Comparison of ENCODE assay signal across 22 mouse cellular contexts in genomic region chr14:47795062-47795461, GRCm38 (mm10).
DNase-seq lines count a peak whose midpoint lies in the region; ATAC-seq lines count a peak whose summit lies in the region.
"Had no signal": no experiment of that assay in that cellular context is flagged by ENCODE, and none has a peak within 500 bp of the region (broad histone marks: within the 10 kb centered on the region; RNA-seq: fewer than 3 reads in every experiment).

No protein-coding gene starts in this region.

- no peak overlapping the region for H3K4me3 ChIP-seq in forebrain, embryonic 14.5 days (ENCODE audit: low read depth, low read length)
- H3K4me3 ChIP-seq: embryonic facial prominence, embryonic 13.5 days; embryonic facial prominence, embryonic 15.5 days; erythroblast, embryonic 14.5 days; forebrain, embryonic 10.5 days; forebrain, embryonic 12.5 days; forebrain, embryonic 15.5 days had no signal

- H3K4me1 ChIP-seq in forebrain, embryonic 14.5 days (ENCODE audit: control insufficient read depth, insufficient read depth, low read length), result no peaks in the 10 kb centered on the region
- H3K4me1 ChIP-seq: embryonic facial prominence, embryonic 13.5 days; embryonic facial prominence, embryonic 15.5 days; forebrain, embryonic 10.5 days; forebrain, embryonic 12.5 days; forebrain, embryonic 15.5 days had no signal

- H3K27ac ChIP-seq in forebrain, embryonic 14.5 days (ENCODE audit: low read depth, low read length), result no peak overlapping the region
- H3K27ac ChIP-seq: embryonic facial prominence, embryonic 13.5 days; embryonic facial prominence, embryonic 15.5 days; forebrain, embryonic 10.5 days; forebrain, embryonic 12.5 days; forebrain, embryonic 15.5 days had no signal

- peak; percentile 86 for ATAC-seq in granulocyte monocyte progenitor cell, adult 5-6 weeks (replicated peaks; ENCODE audit: poor library complexity, severe bottlenecking)
- ATAC-seq in megakaryocyte progenitor cell, adult 5-6 weeks (replicated peaks; ENCODE audit: poor library complexity), result peak; percentile 76
- no peak for ATAC-seq in forebrain, embryonic 14.5 days
- ATAC-seq: forebrain, embryonic 15.5 days; forebrain, postnatal 0 days had no signal

- 91% methylated on average over 4 of the region's 4 CpGs for WGBS in forebrain, embryonic 14.5 days

- peak; percentile 17 for DNase-seq in 416B (ENCODE audit: low read depth)
- no peak for DNase-seq in heart, adult 11 months
- DNase-seq in gastrocnemius, postnatal 14 days, result no peak
- DNase-seq in forebrain, embryonic 14.5 days (ENCODE audit: low spot score), result no peak
- DNase-seq: adrenal gland, adult 2 months; adrenal gland, postnatal 14 days; adrenal gland, postnatal 36 days; cerebellum, adult 11-12 months; cerebellum, adult 2 months; cerebellum, adult 9-10 months; cerebellum, postnatal 10 days; cerebellum, postnatal 25 days; embryo, embryonic 11 days; forebrain, postnatal 0 days had no signal

- H3K36me3 ChIP-seq in forebrain, embryonic 14.5 days (ENCODE audit: control insufficient read depth, insufficient read depth, low read length), result no peaks in the 10 kb centered on the region
- H3K36me3 ChIP-seq: embryonic facial prominence, embryonic 13.5 days; embryonic facial prominence, embryonic 15.5 days; forebrain, embryonic 10.5 days; forebrain, embryonic 12.5 days; forebrain, embryonic 15.5 days had no signal

- no peaks in the 10 kb centered on the region for H3K27me3 ChIP-seq in forebrain, embryonic 14.5 days (replicated peaks; ENCODE audit: control insufficient read depth, insufficient read depth, low read length)
- H3K27me3 ChIP-seq: embryonic facial prominence, embryonic 13.5 days; embryonic facial prominence, embryonic 15.5 days; forebrain, embryonic 12.5 days; forebrain, embryonic 15.5 days had no signal

- no peaks in the 10 kb centered on the region for H3K9me3 ChIP-seq in forebrain, embryonic 14.5 days (replicated peaks; ENCODE audit: control insufficient read depth, low read length)
- H3K9me3 ChIP-seq: embryonic facial prominence, embryonic 13.5 days; embryonic facial prominence, embryonic 15.5 days; forebrain, embryonic 12.5 days; forebrain, embryonic 15.5 days had no signal

- H3K9ac ChIP-seq in forebrain, embryonic 14.5 days (ENCODE audit: low read length), result no peak overlapping the region
- H3K9ac ChIP-seq: embryonic facial prominence, embryonic 13.5 days; embryonic facial prominence, embryonic 15.5 days; forebrain, embryonic 12.5 days; forebrain, embryonic 15.5 days; forebrain, postnatal 0 days had no signal

- H3K4me2 ChIP-seq in forebrain, embryonic 14.5 days (ENCODE audit: low read length), result no peak overlapping the region
- H3K4me2 ChIP-seq: embryonic facial prominence, embryonic 13.5 days; embryonic facial prominence, embryonic 15.5 days; forebrain, embryonic 12.5 days; forebrain, embryonic 15.5 days had no signal

- intact Hi-C loops in gastrocnemius, postnatal 14 days (cut with DNase I; ENCODE audit: low total_unique reads), result no loop called here
